Mouse (Mus musculus) neural tube, embryonic 15.5 days (tissue): ENCODE results near the gene Sppl2b. TPM values are rescaled to one million over a fixed set of nuclear protein-coding genes. Genes with fewer than 3 reads are reported as not detected.

Source experiments
- ATAC-seq: fragments of 200-750 bp; cut with Nextera tagmentation; 2 replicates; pipeline ENCODE4 v1.8.0; 2017; ENCODE audit warnings: mild to moderate bottlenecking, moderate TSS enrichment, moderate library complexity; ENCODE audit not compliant: low FRiP score
- H3K27ac ChIP-seq: fragments of 300-500 bp; sonication (generic); replicated peaks from 2 replicates; pipeline ENCODE4 v1.5.1; 2015; ENCODE audit warnings: mild to moderate bottlenecking, inconsistent platforms
- H3K27me3 ChIP-seq: fragments of 300-500 bp; sonication (generic); replicated peaks from 2 replicates; pipeline ENCODE4 v1.6.1; 2015; ENCODE audit warnings: inconsistent platforms
- H3K36me3 ChIP-seq: fragments of 300-500 bp; sonication (generic); 2 replicates; pipeline ENCODE4 v1.6.1; 2015; ENCODE audit warnings: inconsistent platforms
- H3K4me1 ChIP-seq: fragments of 300-500 bp; sonication (generic); 2 replicates; pipeline ENCODE4 v1.6.1; 2015; ENCODE audit warnings: inconsistent platforms
- H3K4me2 ChIP-seq: fragments of 300-500 bp; sonication (generic); 2 replicates; pipeline ENCODE4 v1.6.1; 2015; ENCODE audit warnings: inconsistent platforms, mild to moderate bottlenecking, moderate library complexity
- H3K4me3 ChIP-seq: fragments of 300-500 bp; sonication (generic); replicated peaks from 2 replicates; pipeline ENCODE4 v1.5.1; 2015; ENCODE audit warnings: mild to moderate bottlenecking, inconsistent platforms
- H3K9ac ChIP-seq: fragments of 300-500 bp; sonication (generic); replicated peaks from 2 replicates; pipeline ENCODE4 v1.6.1; 2015; ENCODE audit warnings: mild to moderate bottlenecking, inconsistent platforms
- H3K9me3 ChIP-seq: fragments of 300-500 bp; sonication (generic); replicated peaks from 2 replicates; pipeline ENCODE4 v1.6.1; 2016; ENCODE audit warnings: inconsistent platforms
- WGBS: fragments of 180-500 bp; shearing (Covaris S2); methylation state at CpG from one replicate; pipeline ENCODE4 v1.1.7; 2015; ENCODE audit warnings: mixed read lengths; 5-methylcytosine and 5-hydroxymethylcytosine counted together
- microRNA counts: library from miRNA; unstranded; fragments of <30 nt; microRNA quantifications from one replicate; lab custom pipeline; 2016
- microRNA-seq: library from miRNA; unstranded; fragments of <30 nt; microRNA quantifications from one replicate; pipeline ENCODE4, GENCODE M21; 2017
- polyA plus RNA-seq: library from polyadenylated mRNA; unstranded; fragments of >200 nt; fragmentation: Nextera tagmentation; extraction: Ambion mirVana; gene quantifications from 2 replicates; pipeline ENCODE4 v1.2.1, GENCODE M21; 2015

Gene Sppl2b
- polyA plus RNA-seq, 1 experiment from 2014 or later = 84.1 TPM

- no peaks in the 10 kb centered on the region for H3K9me3 ChIP-seq
- H3K27me3 ChIP-seq = no peaks in the 10 kb centered on the region
- H3K4me2 ChIP-seq = no peak overlapping the region
- H3K4me3 ChIP-seq = no peak overlapping the region
- peaks cover 43% of the 10 kb centered on the region for H3K4me1 ChIP-seq
- H3K27ac ChIP-seq = no peak overlapping the region
- WGBS = 77% methylated on average over 4 of the region's 4 CpGs
- peaks cover 31% of the 10 kb centered on the region for H3K36me3 ChIP-seq
- ATAC-seq = no peak
- no peak overlapping the region for H3K9ac ChIP-seq
Measured at GRCm38 (mm10) chr10:80915736-80916135, 60.7 kb downstream of the Sppl2b start.

- Histone ChIP-seq H3K4me2 (peak overlapping the region; percentile 89), H3K9ac (peak overlapping the region; percentile 86), H3K9me3 (no peaks in the 10 kb centered on the region), H3K4me1 (peaks cover 49% of the 10 kb centered on the region), H3K36me3 (peaks cover 16% of the 10 kb centered on the region; the same call in 1 of the 2 replicates), H3K4me3 (peak overlapping the region; percentile 79), H3K27me3 (no peaks in the 10 kb centered on the region), H3K27ac (peak overlapping the region; percentile 86)
- WGBS = 3% methylated on average over 15 of the region's 15 CpGs
- ATAC-seq = peak; percentile 68
Measured at GRCm38 (mm10) chr10:80917336-80917778, 62.3 kb downstream of the Sppl2b start.

GRCm38 (mm10) chr10:80917779-80918434, 62.8 kb downstream of the Sppl2b start, which contains the start of gene Lmnb2:
Lmnb2 (minus strand) TSS chr10:80918245.
- peak; percentile 80 for ATAC-seq

More at GRCm38 (mm10) chr10:80917779-80918434, 62.8 kb downstream of the Sppl2b start, which contains the start of gene Lmnb2:
- peak within 1 kb of the TSS; percentile 86 for H3K9ac ChIP-seq
- H3K4me1 ChIP-seq = peaks cover 49% of the 10 kb centered on the region
- no peaks in the 10 kb centered on the region for H3K9me3 ChIP-seq
- peak within 1 kb of the TSS; percentile 86 for H3K27ac ChIP-seq
- peaks cover 16% of the 10 kb centered on the region; the same call in 1 of the 2 replicates for H3K36me3 ChIP-seq
- under 1% methylated on average over 61 of the region's 61 CpGs for WGBS
- no peaks in the 10 kb centered on the region for H3K27me3 ChIP-seq
- peak within 1 kb of the TSS; percentile 79 for H3K4me3 ChIP-seq
- peak within 1 kb of the TSS; percentile 89 for H3K4me2 ChIP-seq

MicroRNA genes within 50 kb of the gene (microRNA counts, 519-probe panel; counts per million panel counts)
- not detected for microRNA mmu-miR-1982 (lab: Ali Mortazavi, UCI)

Small RNA genes lying within 50 kb of the gene (microRNA-seq; reads per million reads assigned to microRNA genes)
- gene Mir1982 = 1.6 reads per million

Other genes starting within 250 kb of the Sppl2b start
- 3.0 and 3.2 TPM in 2 replicates for gene Gm49322, start 249.3 kb upstream of the Sppl2b start, polyA plus RNA-seq
- gene Csnk1g2, start 232.4 kb upstream of the Sppl2b start, polyA plus RNA-seq = 106 and 118 TPM in 2 replicates
- gene Btbd2, start 198.2 kb upstream of the Sppl2b start, polyA plus RNA-seq = 91.9 and 92.1 TPM in 2 replicates
- 56.2 and 70.3 TPM in 2 replicates for gene Mknk2, start 177.2 kb upstream of the Sppl2b start, polyA plus RNA-seq
- 53.0 and 58.8 TPM in 2 replicates for gene Mob3a, start 153.3 kb upstream of the Sppl2b start, polyA plus RNA-seq
- 43.3 and 46.8 TPM in 2 replicates for gene Izumo4, start 153.1 kb upstream of the Sppl2b start, polyA plus RNA-seq
- 108 and 115 TPM in 2 replicates for gene Ap3d1, start 113.0 kb upstream of the Sppl2b start, polyA plus RNA-seq
- gene Dot1l, start 100.1 kb upstream of the Sppl2b start, polyA plus RNA-seq = 19.3 and 20.3 TPM in 2 replicates
- 53.3 and 59.8 TPM in 2 replicates for gene Sf3a2, start 57.1 kb upstream of the Sppl2b start, polyA plus RNA-seq
- 135 and 146 TPM in 2 replicates for gene Plekhj1, start 56.6 kb upstream of the Sppl2b start, polyA plus RNA-seq
- not detected in 2 replicates for gene Amh, start 50.0 kb upstream of the Sppl2b start, polyA plus RNA-seq
- 1.2 and 2.5 TPM in 2 replicates for gene Jsrp1, start 41.8 kb upstream of the Sppl2b start, polyA plus RNA-seq
- gene Oaz1, start 28.6 kb upstream of the Sppl2b start, polyA plus RNA-seq = 1,221 and 1,325 TPM in 2 replicates
- 14.6 and 18.6 TPM in 2 replicates for gene Lingo3, start 11.2 kb upstream of the Sppl2b start, polyA plus RNA-seq
- gene Lsm7, start 66 bp upstream of the Sppl2b start, polyA plus RNA-seq = 226 and 240 TPM in 2 replicates
- gene Tmprss9, start 16.6 kb downstream of the Sppl2b start, polyA plus RNA-seq = 0.09 and 0.35 TPM in 2 replicates
- 333 and 359 TPM in 2 replicates for gene Timm13, start 45.7 kb downstream of the Sppl2b start, polyA plus RNA-seq
- gene Lmnb2, start 63.0 kb downstream of the Sppl2b start, polyA plus RNA-seq = 39.0 and 39.9 TPM in 2 replicates
- 9.0 and 11.1 TPM in 2 replicates for gene Gadd45b, start 74.8 kb downstream of the Sppl2b start, polyA plus RNA-seq
- gene Gng7, start 159.7 kb downstream of the Sppl2b start, polyA plus RNA-seq = 22.8 and 24.9 TPM in 2 replicates
- 55.3 and 69.4 TPM in 2 replicates for gene Diras1, start 170.4 kb downstream of the Sppl2b start, polyA plus RNA-seq
- gene Slc39a3, start 182.2 kb downstream of the Sppl2b start, polyA plus RNA-seq = 43.9 and 47.7 TPM in 2 replicates
- gene Sgta, start 204.9 kb downstream of the Sppl2b start, polyA plus RNA-seq = 290 and 298 TPM in 2 replicates
- gene Thop1, start 214.8 kb downstream of the Sppl2b start, polyA plus RNA-seq = 44.3 and 52.9 TPM in 2 replicates
- gene Creb3l3, start 243.6 kb downstream of the Sppl2b start, polyA plus RNA-seq = 0.38 and 0.56 TPM in 2 replicates